Mouse (Mus musculus) ES-E14 (cell line): ENCODE measurements around the gene Mtfp1.

Experiments
- CHD2 ChIP-seq: IDR thresholded peaks from 2 replicates; pipeline ENCODE4 v1.6.1; 2014; ENCODE audit warnings: mild to moderate bottlenecking, low read depth, low read length, inconsistent platforms
- HCFC1 ChIP-seq: IDR thresholded peaks from 2 replicates; pipeline ENCODE4 v1.6.1; 2012; ENCODE audit warnings: low read length, inconsistent platforms, borderline replicate concordance; ENCODE audit not compliant: insufficient read depth
- MAFK ChIP-seq: IDR thresholded peaks from 2 replicates; pipeline ENCODE4 v1.6.1; 2014; ENCODE audit warnings: mild to moderate bottlenecking, low read depth, low read length, inconsistent platforms; ENCODE audit not compliant: insufficient read depth
- ZC3H11A ChIP-seq: IDR thresholded peaks from 2 replicates; pipeline ENCODE4 v1.6.1; 2012; ENCODE audit warnings: low read depth, mild to moderate bottlenecking, inconsistent platforms, low read length, borderline replicate concordance

DNA sequence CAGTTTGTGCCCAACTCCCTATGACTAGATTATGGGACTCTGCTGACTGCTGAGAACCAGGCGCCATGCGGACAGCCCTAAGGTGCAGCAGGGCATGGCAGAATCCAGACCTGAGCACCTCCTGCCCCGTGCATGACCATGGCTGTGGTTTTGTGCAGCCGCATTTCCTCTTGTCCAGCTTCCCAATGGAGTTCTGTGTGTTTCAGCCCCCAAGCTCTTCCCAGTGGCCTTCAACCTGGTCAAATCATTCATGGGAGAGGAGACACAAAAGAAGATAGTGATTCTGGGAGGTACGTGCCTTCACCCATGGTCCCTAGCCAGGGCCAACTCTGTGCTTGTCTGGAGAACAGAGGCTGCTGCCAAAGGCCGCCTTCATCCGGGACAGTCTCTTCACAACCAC is 52.2 kb downstream of the Mtfp1 start:
- TF ChIP-seq MAFK (no peak), HCFC1 (no peak), ZC3H11A (no peak), CHD2 (no peak)
